Mouse (Mus musculus) left cerebral cortex, postnatal 25 days (tissue): Measurements from ENCODE around the gene Ace. TPM values are rescaled to one million over a fixed set of nuclear protein-coding genes. Genes with fewer than 3 reads are reported as not detected.

ENCODE experiments used
- DNase-seq, 2 experiments: peaks; one replicate each; pipeline ENCODE4 v3.0.0; 2022; ENCODE audit warnings: low spot score in 2 of 2, mixed read lengths in 1 of 2
- intact Hi-C: fragments of 180-260 bp; cut with DNase I; formaldehyde crosslinking; loops from one replicate; pipeline ENCODE4 v1.15.1; 2025
- total RNA-seq, 2 experiments: library from RNA; stranded (reverse); gene quantifications; 2 replicates each; pipeline ENCODE4 v1.2.3; 2021

Ace gene
- total RNA-seq, 2 experiments from 2014 or later, result 10.9 to 12.2 TPM

- intact Hi-C loops, result no loop called here
- no peak for DNase-seq
These were observed 65.8 kb downstream of the Ace start for GRCm38 (mm10) chr11:106033491-106033919.

GRCm38 (mm10) chr11:106034986-106035385, 67.2 kb downstream of the Ace start:
- intact Hi-C loops, result no loop called here
- no peak for DNase-seq

- intact Hi-C loops, result no loop called here
- peak; percentile 98 to 99 for DNase-seq
These were observed 69.0 kb downstream of the Ace start, which contains the start of gene Dcaf7 for GRCm38 (mm10) chr11:106036548-106037417. TSS of gene Dcaf7 (plus strand) at chr11:106036872.

GRCm38 (mm10) chr11:106037418-106037751, 69.6 kb downstream of the Ace start:
- DNase-seq, result peak; percentile 78 to 91
- intact Hi-C loops, result no loop called here

Other genes with a start within 250 kb of the Ace start
- 10 to 100 TPM; 85.8 to 88.9 TPM for gene Cyb561, start 14.6 kb upstream of the Ace start, total RNA-seq
- gene Ace3, start 26.7 kb downstream of the Ace start, total RNA-seq, result not detected
- gene Kcnh6, start 40.2 kb downstream of the Ace start, total RNA-seq, result 1 to 10 TPM; 1.6 to 2.0 TPM
- 100 to 1,000 TPM; 152 to 168 TPM for gene Dcaf7, start 68.9 kb downstream of the Ace start, total RNA-seq
- gene Taco1, start 98.1 kb downstream of the Ace start, total RNA-seq, result 10 to 100 TPM; 18.0 to 18.6 TPM
- 10 to 100 TPM; 25.1 to 29.5 TPM for gene Map3k3, start 116.7 kb downstream of the Ace start, total RNA-seq
- not detected for gene Gm10840, start 192.9 kb downstream of the Ace start, total RNA-seq
- 100 to 1,000 TPM; 101 to 103 TPM for gene Limd2, start 192.9 kb downstream of the Ace start, total RNA-seq
- 10 to 100 TPM; 24.8 to 25.5 TPM for gene Strada, start 234.2 kb downstream of the Ace start, total RNA-seq
- 10 to 100 TPM; 79.9 to 83.7 TPM for gene Ccdc47, start 248.4 kb downstream of the Ace start, total RNA-seq
- gene Ddx42, start 249.0 kb downstream of the Ace start, total RNA-seq, result 10 to 100 TPM; 64.1 to 68.2 TPM